Mouse (Mus musculus) midbrain, embryonic 14.5 days (tissue): ENCODE results near the gene Eif1ad. TPM values are rescaled to one million over a fixed set of nuclear protein-coding genes. Genes with fewer than 3 reads are reported as not detected.
"Not testable (repeated sequence)": the region's sequence is repeated elsewhere in the genome, so short reads cannot be mapped to it uniquely, and the experiment has no call there.

Experiments used
- ATAC-seq: fragments of 200-750 bp; cut with Nextera tagmentation; 2 replicates; pipeline ENCODE4 v1.8.0; 2017; ENCODE audit warnings: moderate number of reproducible peaks, moderate library complexity; ENCODE audit not compliant: low FRiP score, low TSS enrichment
- DNase-seq: peaks from one replicate; pipeline ENCODE4 v3.0.0-alpha.2; 2015
- H3K27ac ChIP-seq: fragments of 300-500 bp; sonication (generic); replicated peaks from 2 replicates; pipeline ENCODE4 v1.5.1; 2014; ENCODE audit warnings: mild to moderate bottlenecking, low read depth, low read length, moderate library complexity
- H3K27me3 ChIP-seq: fragments of 300-500 bp; sonication (generic); 2 replicates; pipeline ENCODE4 v1.6.1; 2014; ENCODE audit warnings: low read length, control low read depth, mixed read lengths; ENCODE audit not compliant: control insufficient read depth, insufficient read depth
- H3K36me3 ChIP-seq: fragments of 300-500 bp; sonication (generic); 2 replicates; pipeline ENCODE4 v1.6.1; 2014; ENCODE audit warnings: low read length, control low read depth; ENCODE audit not compliant: control insufficient read depth, insufficient read depth
- H3K4me1 ChIP-seq: fragments of 300-500 bp; sonication (generic); 2 replicates; pipeline ENCODE4 v1.6.1; 2014; ENCODE audit warnings: mild to moderate bottlenecking, antibody characterized with exemption, low read length, control low read depth; ENCODE audit not compliant: control insufficient read depth, insufficient read depth
- H3K4me2 ChIP-seq: fragments of 300-500 bp; sonication (generic); 2 replicates; pipeline ENCODE4 v1.6.1; 2014; ENCODE audit warnings: mild to moderate bottlenecking, low read length, moderate library complexity
- H3K4me3 ChIP-seq: fragments of 300-500 bp; sonication (generic); replicated peaks from 2 replicates; pipeline ENCODE4 v1.5.1; 2014; ENCODE audit warnings: low read depth, low read length
- H3K9ac ChIP-seq: fragments of 300-500 bp; sonication (generic); replicated peaks from 2 replicates; pipeline ENCODE4 v1.6.1; 2014; ENCODE audit warnings: mild to moderate bottlenecking, low read length, moderate library complexity
- H3K9me3 ChIP-seq: fragments of 300-500 bp; sonication (generic); 2 replicates; pipeline ENCODE4 v1.6.1; 2016; ENCODE audit warnings: low read length, control low read depth, mixed read lengths; ENCODE audit not compliant: control insufficient read depth
- WGBS: fragments of 180-500 bp; shearing (Covaris S2); extraction: QIAGEN DNeasy Blood & Tissue Kit; methylation state at CpG from one replicate; pipeline ENCODE4 v1.1.7; 2014; 5-methylcytosine and 5-hydroxymethylcytosine counted together
- polyA plus RNA-seq: library from polyadenylated mRNA; unstranded; fragments of >200 nt; fragmentation: Nextera tagmentation; extraction: Ambion mirVana; gene quantifications from 2 replicates; pipeline ENCODE4 v1.2.1, GENCODE M21; 2014

The Eif1ad gene
- polyA plus RNA-seq, 1 experiment from 2014 or later = 36.6 TPM

DNA sequence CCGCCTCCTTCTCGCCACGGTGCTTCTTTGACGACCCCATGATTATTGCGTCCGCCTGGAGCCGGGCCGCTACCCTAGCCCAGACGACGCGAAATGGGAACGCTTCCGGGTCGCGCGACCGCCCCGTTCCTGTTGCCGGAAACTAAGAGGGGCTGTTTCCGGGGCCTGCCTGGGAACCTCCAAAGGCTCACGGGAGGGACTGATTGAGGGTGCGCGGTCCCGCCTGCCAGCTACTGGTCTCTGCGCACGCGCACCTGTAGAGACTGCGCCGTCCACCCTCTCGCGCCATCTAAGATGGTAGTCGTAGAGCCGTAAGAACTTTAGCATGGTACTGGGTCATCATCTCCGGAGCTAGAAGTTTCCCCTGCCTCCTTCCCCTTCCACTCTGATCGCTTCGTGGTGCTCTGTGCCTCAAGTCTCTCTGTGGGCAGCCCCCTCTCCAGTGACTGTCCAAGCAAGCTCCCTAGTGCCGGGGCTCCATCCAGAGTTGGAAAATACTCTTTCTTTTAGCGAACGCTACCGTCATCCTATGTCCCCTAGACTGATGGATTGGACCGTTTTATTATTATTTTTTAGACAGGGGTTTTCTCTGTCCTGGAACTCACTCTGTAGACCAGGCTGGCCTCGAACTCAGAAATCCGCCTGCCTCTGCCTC lies 22.2 kb downstream of the Eif1ad start, which contains the start of gene Sart1:
Gene Sart1 (minus strand): TSS at position 116 of the 655 bp plus-strand sequence.
- no peaks in the 10 kb centered on the region for H3K27me3 ChIP-seq
- peaks cover 21% of the 10 kb centered on the region for H3K36me3 ChIP-seq
- peak within 1 kb of the TSS; percentile 98 for H3K4me3 ChIP-seq
- H3K9me3 ChIP-seq = no peaks in the 10 kb centered on the region
- peak within 1 kb of the TSS; percentile 96 for H3K4me2 ChIP-seq
- DNase-seq (peak; percentile 99), ATAC-seq (peak; percentile 96)
- H3K9ac ChIP-seq = peak within 1 kb of the TSS; percentile 84
- H3K27ac ChIP-seq = peak within 1 kb of the TSS; percentile 83
- 3% methylated on average over 43 of the region's 43 CpGs for WGBS
- peaks cover 28% of the 10 kb centered on the region for H3K4me1 ChIP-seq

DNA sequence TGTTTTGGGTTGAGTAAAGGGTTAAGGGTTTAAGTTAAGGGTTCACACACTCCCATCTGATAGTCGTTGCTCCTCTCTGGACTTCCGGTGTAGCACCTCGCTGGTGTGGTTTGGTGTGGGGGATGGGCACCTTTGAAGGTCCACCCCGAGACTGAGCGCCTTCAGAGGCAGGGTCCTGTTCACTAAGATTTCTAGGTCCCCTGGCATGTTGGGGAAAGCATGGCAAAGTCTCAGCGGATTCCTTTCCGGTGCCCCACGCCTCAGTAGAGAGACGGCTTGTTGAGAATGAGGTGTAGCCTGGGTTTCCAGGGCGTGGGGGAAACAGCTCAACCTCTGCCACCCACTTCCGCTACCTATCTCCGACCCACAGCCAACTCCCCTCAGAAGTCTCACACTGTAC lies 23.1 kb downstream of the Eif1ad start:
- ATAC-seq (no peak), DNase-seq (no peak)
- Histone ChIP-seq H3K9me3 (no peaks in the 10 kb centered on the region), H3K4me2 (peak overlapping the region; percentile 96), H3K27me3 (no peaks in the 10 kb centered on the region), H3K4me3 (peak overlapping the region; percentile 98), H3K36me3 (peaks cover 12% of the 10 kb centered on the region), H3K27ac (no peak overlapping the region), H3K4me1 (peaks cover 28% of the 10 kb centered on the region), H3K9ac (no peak overlapping the region)
- WGBS = 50% methylated on average over 12 of the region's 12 CpGs

DNA sequence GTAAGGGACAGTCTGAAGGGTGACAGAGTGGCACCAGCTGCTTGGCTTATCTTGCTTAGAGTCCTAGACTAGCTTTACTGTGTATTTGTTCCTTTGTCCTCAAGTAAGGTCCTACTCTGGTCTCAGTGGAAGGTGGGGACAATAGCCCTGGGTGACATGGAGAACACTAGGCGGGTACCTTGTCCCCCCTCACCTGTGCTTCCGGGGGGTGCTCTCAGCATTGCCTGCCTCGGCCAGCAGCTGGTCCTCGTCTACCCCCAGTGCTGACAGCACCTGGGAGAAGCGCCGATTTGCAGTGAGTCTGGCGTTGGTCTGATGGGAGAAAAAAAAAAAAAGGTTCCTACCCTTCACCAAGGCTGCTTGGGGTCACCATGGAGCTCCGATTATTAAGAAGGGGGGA lies 23.9 kb downstream of the Eif1ad start:
- Histone ChIP-seq H3K36me3 (peaks cover 5% of the 10 kb centered on the region), H3K9me3 (no peaks in the 10 kb centered on the region), H3K9ac (no peak overlapping the region), H3K27ac (no peak overlapping the region), H3K4me1 (peaks cover 28% of the 10 kb centered on the region), H3K4me3 (no peak overlapping the region), H3K27me3 (no peaks in the 10 kb centered on the region), H3K4me2 (0 out of 2 replicates have a peak overlapping the region, but pooled peaks have one; percentile 96)
- no peak for ATAC-seq
- 85% methylated on average over 8 of the region's 8 CpGs for WGBS
- DNase-seq = no peak

DNA sequence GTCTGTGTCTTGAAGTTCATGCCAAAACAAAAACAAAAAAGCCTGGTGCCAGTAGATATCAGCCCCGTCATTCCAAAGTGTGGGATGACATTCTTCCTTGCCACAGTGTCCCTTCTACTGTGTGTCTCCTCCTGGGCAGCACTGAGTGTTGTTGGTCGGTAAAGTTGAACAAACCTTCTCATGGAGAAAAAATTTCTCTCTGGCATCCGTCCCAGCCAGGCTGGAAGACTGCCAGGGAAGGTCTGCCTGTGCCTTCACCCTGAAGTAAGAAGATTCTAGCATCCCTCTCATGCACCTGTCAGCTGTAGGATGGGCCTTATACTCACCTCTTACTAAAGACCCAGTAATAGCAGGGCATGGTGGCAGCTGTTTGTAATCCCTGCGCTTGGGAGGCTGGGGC lies 26.4 kb downstream of the Eif1ad start:
- no peak overlapping the region for H3K27ac ChIP-seq
- no peak overlapping the region for H3K4me2 ChIP-seq
- H3K9ac ChIP-seq = no peak overlapping the region
- DNase-seq (no peak), ATAC-seq (no peak)
- H3K4me3 ChIP-seq = no peak overlapping the region
- H3K36me3 ChIP-seq = no peaks in the 10 kb centered on the region
- H3K4me1 ChIP-seq = peaks cover 17% of the 10 kb centered on the region
- H3K27me3 ChIP-seq = no peaks in the 10 kb centered on the region
- 72% methylated on average over 4 of the region's 4 CpGs for WGBS
- H3K9me3 ChIP-seq = no peaks in the 10 kb centered on the region

DNA sequence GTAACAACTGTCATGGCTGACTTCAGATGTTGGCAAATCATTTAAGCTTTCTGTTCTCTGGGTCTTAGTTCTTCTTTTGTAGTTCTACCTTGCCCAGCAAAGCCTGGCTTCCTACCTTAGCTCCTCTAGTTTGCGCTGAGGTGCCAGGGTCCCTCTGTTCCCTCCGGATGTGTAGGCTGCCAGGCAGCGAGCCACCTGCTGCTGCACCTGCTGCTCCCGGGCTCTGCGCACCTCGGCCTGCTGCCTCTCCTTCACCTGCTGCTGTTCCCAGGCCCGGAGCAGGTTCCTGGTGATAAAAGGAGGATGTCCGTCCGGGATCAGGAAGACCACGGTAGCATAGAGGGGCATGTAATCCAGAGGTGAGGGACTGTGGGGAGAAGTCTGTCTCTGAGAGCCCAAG lies 27.6 kb downstream of the Eif1ad start:
- Histone ChIP-seq H3K9me3 (no peaks in the 10 kb centered on the region), H3K4me3 (no peak overlapping the region), H3K4me2 (no peak overlapping the region), H3K4me1 (peaks cover 13% of the 10 kb centered on the region), H3K27me3 (no peaks in the 10 kb centered on the region), H3K27ac (no peak overlapping the region), H3K9ac (no peak overlapping the region), H3K36me3 (no peaks in the 10 kb centered on the region)
- no peak for ATAC-seq
- WGBS = 62% methylated on average over 10 of the region's 10 CpGs
- no peak for DNase-seq

DNA sequence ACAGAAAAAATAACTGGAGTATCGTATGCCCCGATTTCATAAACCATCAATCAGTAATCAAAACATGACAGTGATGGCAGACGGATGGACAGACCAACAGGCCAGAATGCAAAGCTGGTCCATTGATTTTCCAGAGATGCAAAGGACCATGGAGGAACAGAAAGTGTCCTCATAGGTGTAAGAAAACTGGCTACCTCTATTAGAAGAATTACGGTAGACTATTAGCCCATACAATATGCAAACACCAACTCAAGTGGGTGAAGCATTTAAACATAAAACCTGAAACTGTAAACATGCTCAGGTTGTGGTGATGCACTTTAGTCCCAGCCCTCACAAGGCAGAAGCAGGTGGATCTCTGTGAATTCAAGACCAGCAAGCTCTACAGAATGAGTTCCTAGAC lies 28.8 kb downstream of the Eif1ad start:
- H3K9me3 ChIP-seq = no peaks in the 10 kb centered on the region
- peaks cover 1% of the 10 kb centered on the region for H3K4me1 ChIP-seq
- H3K27me3 ChIP-seq = no peaks in the 10 kb centered on the region
- DNase-seq (no peak), ATAC-seq (no peak)
- no peak overlapping the region for H3K9ac ChIP-seq
- no peak overlapping the region for H3K4me3 ChIP-seq
- H3K4me2 ChIP-seq = no peak overlapping the region
- H3K36me3 ChIP-seq = no peaks in the 10 kb centered on the region
- H3K27ac ChIP-seq = no peak overlapping the region
- WGBS = 71% methylated on average over 4 of the region's 4 CpGs

DNA sequence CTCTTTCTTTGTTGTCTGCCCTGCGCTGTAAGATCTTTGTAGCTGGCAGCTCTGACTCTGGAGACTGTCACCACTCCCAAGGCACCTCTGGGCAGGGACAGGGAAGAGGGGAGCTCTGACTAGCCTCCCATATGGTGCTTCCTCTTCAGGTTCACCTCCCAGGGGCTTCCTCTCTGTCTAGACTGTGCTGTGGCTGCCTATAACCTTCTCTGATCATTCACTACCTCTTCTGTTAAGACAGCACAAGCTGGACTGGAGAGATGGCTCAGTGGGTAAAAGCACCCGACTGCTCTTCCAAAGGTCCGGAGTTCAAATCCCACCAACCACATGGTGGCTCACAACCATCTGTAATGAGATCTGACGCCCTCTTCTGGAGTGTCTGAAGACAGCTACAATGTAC lies 34.5 kb downstream of the Eif1ad start:
- not testable (repeated sequence) for H3K9ac ChIP-seq, ATAC-seq, H3K4me3 ChIP-seq, H3K4me1 ChIP-seq, H3K36me3 ChIP-seq, H3K4me2 ChIP-seq, H3K9me3 ChIP-seq, DNase-seq, H3K27me3 ChIP-seq, H3K27ac ChIP-seq
- WGBS = 67% methylated on average over 4 of the region's 4 CpGs

DNA sequence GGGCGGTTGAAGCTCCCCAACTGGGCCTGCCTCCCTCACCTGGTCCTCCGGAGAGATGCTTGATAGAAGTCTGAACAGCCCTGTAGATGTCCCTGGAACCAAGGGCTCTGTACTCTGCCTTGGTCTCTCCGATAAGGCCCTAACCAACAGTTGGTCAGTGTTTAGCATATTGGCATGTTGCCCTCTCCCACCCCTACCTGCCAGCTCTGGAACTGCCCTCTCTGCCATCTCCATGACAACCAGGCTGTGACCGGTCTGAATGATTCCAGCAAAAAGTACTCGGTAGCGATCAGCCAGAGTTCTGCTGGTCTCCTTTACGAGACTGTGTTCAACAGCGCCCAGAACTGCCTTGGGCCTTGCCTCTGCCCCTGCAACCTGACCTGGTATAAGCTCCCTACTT lies 35.8 kb downstream of the Eif1ad start, which contains the start of gene Tsga10ip:
Gene Tsga10ip (minus strand): TSS at position 234 of the 400 bp plus-strand sequence.
- H3K9ac ChIP-seq = no peak within 1 kb of the TSS
- no peak for ATAC-seq
- H3K4me2 ChIP-seq = no peak within 1 kb of the TSS
- H3K9me3 ChIP-seq = no peaks in the 10 kb centered on the region
- DNase-seq = no peak
- no peaks in the 10 kb centered on the region for H3K27me3 ChIP-seq
- no peak within 1 kb of the TSS for H3K27ac ChIP-seq
- no peaks in the 10 kb centered on the region for H3K36me3 ChIP-seq
- 73% methylated on average over 8 of the region's 8 CpGs for WGBS
- no peak within 1 kb of the TSS for H3K4me3 ChIP-seq
- peaks cover 4% of the 10 kb centered on the region; the same call in 1 of the 2 replicates for H3K4me1 ChIP-seq

DNA sequence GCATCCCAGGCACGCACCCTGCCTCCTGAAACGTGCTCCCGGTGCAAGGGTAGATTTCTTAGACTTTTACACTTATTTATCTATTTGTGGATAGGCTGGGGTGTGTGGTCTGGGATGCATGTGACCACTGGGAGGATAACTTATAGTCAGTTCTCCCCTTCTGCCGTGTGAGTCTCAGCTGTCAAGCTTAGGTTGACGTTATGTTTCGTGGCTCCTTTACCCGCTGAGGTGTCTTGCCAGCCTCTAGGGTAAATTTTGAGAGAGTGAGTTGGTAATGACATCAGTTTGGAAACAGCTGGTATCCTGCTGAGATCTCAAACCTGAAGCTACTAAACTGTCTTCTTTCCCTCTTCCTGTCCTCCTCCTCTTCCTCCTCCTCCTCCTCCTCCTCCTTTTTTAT lies 39.4 kb downstream of the Eif1ad start:
- Histone ChIP-seq H3K4me1 (peaks cover 12% of the 10 kb centered on the region; the same call in 1 of the 2 replicates), H3K27me3 (no peaks in the 10 kb centered on the region), H3K4me3 (peak overlapping the region; percentile 31), H3K36me3 (no peaks in the 10 kb centered on the region), H3K4me2 (peak overlapping the region; percentile 57), H3K27ac (0 out of 2 replicates have a peak overlapping the region, but pooled peaks have one; percentile 32), H3K9me3 (no peaks in the 10 kb centered on the region), H3K9ac (no peak overlapping the region; the same call in 1 of the 2 replicates)
- DNase-seq = peak; percentile 19
- no peak for ATAC-seq
- 31% methylated on average over 7 of the region's 7 CpGs for WGBS
